Mouse (Mus musculus) embryonic facial prominence, embryonic 14.5 days (tissue): ENCODE measurements around the gene Evl. TPM values are rescaled to one million over a fixed set of nuclear protein-coding genes. Genes with fewer than 3 reads are reported as not detected.
A peak's percentile ranks its signal among the peaks of the same experiment; 100 is the strongest.

Experiments used
- ATAC-seq: fragments of 200-750 bp; cut with Nextera tagmentation; 2 replicates; pipeline ENCODE4 v1.8.0; 2017; ENCODE audit warnings: low read depth, moderate number of reproducible peaks, moderate TSS enrichment
- DNase-seq: peaks from one replicate; pipeline ENCODE4 v3.0.0-alpha.2; 2015; ENCODE audit warnings: low spot score
- H3K27ac ChIP-seq: fragments of 300-500 bp; sonication (generic); replicated peaks from 2 replicates; pipeline ENCODE4 v1.5.1; 2014; ENCODE audit warnings: low read depth, mild to moderate bottlenecking, low read length, moderate library complexity
- H3K27me3 ChIP-seq: fragments of 300-500 bp; sonication (generic); replicated peaks from 2 replicates; pipeline ENCODE4 v1.6.1; 2014; ENCODE audit warnings: low read length; ENCODE audit not compliant: control insufficient read depth, insufficient read depth
- H3K36me3 ChIP-seq: fragments of 300-500 bp; sonication (generic); 2 replicates; pipeline ENCODE4 v1.6.1; 2014; ENCODE audit warnings: low read length, mixed read lengths; ENCODE audit not compliant: control insufficient read depth, insufficient read depth
- H3K4me1 ChIP-seq: fragments of 300-500 bp; sonication (generic); 2 replicates; pipeline ENCODE4 v1.6.1; 2014; ENCODE audit warnings: antibody characterized with exemption, low read length; ENCODE audit not compliant: control insufficient read depth, insufficient read depth
- H3K4me2 ChIP-seq: fragments of 300-500 bp; sonication (generic); 2 replicates; pipeline ENCODE4 v1.6.1; 2014; ENCODE audit warnings: low read depth, mild to moderate bottlenecking, low read length, moderate library complexity, mixed read lengths
- H3K4me3 ChIP-seq: fragments of 300-500 bp; sonication (generic); 2 replicates; pipeline ENCODE4 v1.5.1; 2014; ENCODE audit warnings: low read depth, mild to moderate bottlenecking, low read length
- H3K9ac ChIP-seq: fragments of 300-500 bp; sonication (generic); 2 replicates; pipeline ENCODE4 v1.6.1; 2014; ENCODE audit warnings: low read depth, mild to moderate bottlenecking, low read length, moderate library complexity, mixed read lengths
- H3K9me3 ChIP-seq: fragments of 300-500 bp; sonication (generic); 2 replicates; pipeline ENCODE4 v1.6.1; 2016; ENCODE audit warnings: low read length; ENCODE audit not compliant: control insufficient read depth
- WGBS: fragments of 180-500 bp; shearing (Covaris S2); extraction: QIAGEN DNeasy Blood & Tissue Kit; methylation state at CpG from one replicate; pipeline ENCODE4 v1.1.7; 2014; 5-methylcytosine and 5-hydroxymethylcytosine counted together
- polyA plus RNA-seq: library from polyadenylated mRNA; unstranded; fragments of >200 nt; fragmentation: Nextera tagmentation; extraction: Ambion mirVana; gene quantifications from 2 replicates; pipeline ENCODE4 v1.2.1, GENCODE M21; 2014

Evl gene
- polyA plus RNA-seq, 1 experiment from 2014 or later = 62.7 TPM

- Histone ChIP-seq H3K4me3 (no peak overlapping the region), H3K36me3 (peaks cover 38% of the 10 kb centered on the region), H3K9me3 (no peaks in the 10 kb centered on the region), H3K27ac (no peak overlapping the region), H3K4me1 (no peaks in the 10 kb centered on the region), H3K9ac (no peak overlapping the region), H3K4me2 (no peak overlapping the region), H3K27me3 (no peaks in the 10 kb centered on the region)
- ATAC-seq (no peak), DNase-seq (no peak)
- 87% methylated on average over 2 of the region's 2 CpGs for WGBS
Observed at GRCm38 (mm10) chr12:108671541-108671940, 117.0 kb downstream of the Evl start.

DNA sequence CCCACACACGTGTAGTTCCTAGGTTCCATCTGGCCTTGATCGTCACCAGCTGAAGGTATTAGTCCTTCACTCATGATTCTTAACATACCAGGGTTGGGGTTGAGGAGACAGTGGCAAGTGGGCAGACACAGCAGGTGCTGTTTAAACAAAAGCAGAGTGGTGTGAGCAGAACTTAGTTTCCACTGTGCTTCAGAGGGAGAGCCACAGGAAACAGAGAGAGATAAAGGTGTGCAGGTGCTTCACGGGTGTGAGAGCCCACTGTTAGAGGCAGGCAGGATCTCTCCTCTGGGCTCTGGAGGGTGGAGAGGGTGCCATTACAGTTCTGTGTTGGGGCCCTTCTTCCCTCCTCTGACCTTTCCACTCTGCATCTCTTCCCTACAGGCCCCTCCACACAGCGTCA lies 118.4 kb downstream of the Evl start:
- no peak overlapping the region for H3K4me2 ChIP-seq
- no peak for DNase-seq
- no peak overlapping the region for H3K9ac ChIP-seq
- H3K9me3 ChIP-seq = no peaks in the 10 kb centered on the region
- no peak for ATAC-seq
- no peak overlapping the region for H3K4me3 ChIP-seq
- H3K4me1 ChIP-seq = no peaks in the 10 kb centered on the region
- H3K27me3 ChIP-seq = no peaks in the 10 kb centered on the region
- WGBS = 80% methylated on average over 4 of the region's 4 CpGs
- peaks cover 44% of the 10 kb centered on the region for H3K36me3 ChIP-seq
- H3K27ac ChIP-seq = no peak overlapping the region

DNA sequence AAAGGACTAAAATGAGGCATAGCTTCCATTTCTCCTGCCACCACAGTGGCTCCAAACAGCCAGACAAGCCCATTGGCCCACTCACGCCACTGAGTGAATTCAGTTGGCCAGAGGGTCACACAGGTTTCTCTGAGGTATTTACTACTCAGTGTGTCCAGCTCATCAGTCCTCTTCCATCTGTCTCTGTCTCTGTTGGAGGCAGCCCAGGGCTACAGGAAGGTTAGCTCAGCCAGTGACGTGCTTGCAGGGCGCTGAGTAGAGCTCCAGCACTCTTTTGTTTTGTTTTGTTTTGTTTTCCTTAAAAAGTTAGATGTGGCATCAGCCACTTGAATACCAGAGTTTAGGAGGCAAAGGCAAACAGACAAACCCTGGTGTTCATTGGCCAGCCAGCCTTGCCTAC lies 119.0 kb downstream of the Evl start:
- Histone ChIP-seq H3K9me3 (no peaks in the 10 kb centered on the region), H3K36me3 (peaks cover 47% of the 10 kb centered on the region), H3K9ac (no peak overlapping the region), H3K27me3 (no peaks in the 10 kb centered on the region), H3K27ac (no peak overlapping the region), H3K4me2 (no peak overlapping the region), H3K4me3 (no peak overlapping the region), H3K4me1 (no peaks in the 10 kb centered on the region)
- DNase-seq (no peak), ATAC-seq (no peak)
- 88% methylated on average over 3 of the region's 3 CpGs for WGBS

DNA sequence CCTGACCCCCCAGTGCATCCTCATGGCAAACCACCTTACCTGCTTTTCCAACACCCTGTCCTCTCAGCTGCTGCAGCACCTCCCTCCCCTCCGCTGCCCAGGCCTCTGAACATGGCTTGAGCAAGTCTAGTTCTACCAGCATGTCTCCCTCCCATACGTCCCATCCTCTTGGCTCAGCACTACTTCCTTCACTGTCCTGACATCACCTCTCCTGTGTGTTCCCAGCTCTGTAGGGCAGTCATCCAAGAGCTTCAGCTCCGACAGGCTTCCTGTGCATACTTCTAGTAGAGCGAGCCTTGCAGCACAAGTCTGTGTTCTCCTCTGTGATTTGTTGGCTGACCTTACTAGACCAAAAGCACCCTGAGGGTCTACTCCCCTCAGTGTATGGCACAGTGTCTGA lies 120.0 kb downstream of the Evl start:
- no peaks in the 10 kb centered on the region for H3K9me3 ChIP-seq
- H3K4me2 ChIP-seq = no peak overlapping the region
- no peaks in the 10 kb centered on the region for H3K27me3 ChIP-seq
- no peak overlapping the region for H3K9ac ChIP-seq
- WGBS = 78% methylated on average over 4 of the region's 4 CpGs
- DNase-seq (peak; percentile 54), ATAC-seq (no peak)
- H3K36me3 ChIP-seq = peaks cover 56% of the 10 kb centered on the region
- H3K27ac ChIP-seq = no peak overlapping the region
- no peak overlapping the region for H3K4me3 ChIP-seq
- no peaks in the 10 kb centered on the region for H3K4me1 ChIP-seq

DNA sequence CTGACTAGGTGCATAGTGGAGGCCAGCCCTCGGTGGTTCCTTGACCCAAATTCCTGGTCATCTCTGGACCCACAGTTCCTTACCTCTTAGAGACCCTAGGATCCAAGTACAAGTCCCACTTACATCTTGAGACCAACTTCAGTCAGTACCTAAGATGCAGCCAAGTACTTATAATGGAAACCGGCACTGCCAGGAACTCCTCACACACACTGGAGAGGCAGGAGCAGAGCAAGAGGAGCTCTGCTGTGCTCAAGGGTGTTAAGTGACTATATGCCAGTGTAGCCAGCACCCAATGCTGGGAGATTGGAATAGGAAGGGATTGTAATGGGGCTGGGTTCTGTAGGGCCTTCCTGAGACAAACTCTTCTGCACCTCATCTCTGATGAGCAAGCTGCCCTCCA lies 120.4 kb downstream of the Evl start:
- H3K36me3 ChIP-seq = peaks cover 60% of the 10 kb centered on the region
- whole genome bisulfite sequencing = 95% methylated on average over 2 of the region's 2 CpGs

GRCm38 (mm10) chr12:108675614-108676401 lies 121.3 kb downstream of the Evl start:
- Histone ChIP-seq H3K27me3 (no peaks in the 10 kb centered on the region), H3K4me3 (no peak overlapping the region), H3K36me3 (peaks cover 69% of the 10 kb centered on the region), H3K9me3 (no peaks in the 10 kb centered on the region), H3K4me1 (no peaks in the 10 kb centered on the region), H3K9ac (no peak overlapping the region), H3K27ac (no peak overlapping the region), H3K4me2 (no peak overlapping the region)
- ATAC-seq = peak; percentile 34; the same call in 1 of the 2 replicates
- peak; percentile 12 for DNase-seq
- 77% methylated on average over 8 of the region's 8 CpGs for WGBS

More for the DNA sequence above, 120.4 kb downstream of the Evl start:
- no peak overlapping the region for H3K27ac ChIP-seq
- H3K4me3 ChIP-seq = no peak overlapping the region
- no peak overlapping the region for H3K4me2 ChIP-seq
- no peak overlapping the region for H3K9ac ChIP-seq
- no peaks in the 10 kb centered on the region for H3K27me3 ChIP-seq
- DNase-seq (no peak), ATAC-seq (no peak)
- H3K4me1 ChIP-seq = no peaks in the 10 kb centered on the region
- no peaks in the 10 kb centered on the region for H3K9me3 ChIP-seq

GRCm38 (mm10) chr12:108677116-108677515 lies 122.6 kb downstream of the Evl start:
- no peaks in the 10 kb centered on the region for H3K9me3 ChIP-seq
- H3K36me3 ChIP-seq = peaks cover 77% of the 10 kb centered on the region
- H3K4me2 ChIP-seq = no peak overlapping the region
- no peaks in the 10 kb centered on the region for H3K27me3 ChIP-seq
- H3K4me3 ChIP-seq = no peak overlapping the region
- H3K4me1 ChIP-seq = no peaks in the 10 kb centered on the region
- ATAC-seq = no peak
- no peak overlapping the region for H3K27ac ChIP-seq
- no peak overlapping the region for H3K9ac ChIP-seq
- no peak for DNase-seq
- 95% methylated on average over 5 of the region's 5 CpGs for WGBS

- no peaks in the 10 kb centered on the region for H3K27me3 ChIP-seq
- peaks cover 87% of the 10 kb centered on the region for H3K36me3 ChIP-seq
- H3K9me3 ChIP-seq = no peaks in the 10 kb centered on the region
- WGBS = 82% methylated on average over 4 of the region's 4 CpGs
- no peak overlapping the region for H3K27ac ChIP-seq
- H3K4me1 ChIP-seq = no peaks in the 10 kb centered on the region
- DNase-seq = no peak
- no peak overlapping the region for H3K9ac ChIP-seq
- ATAC-seq = no peak
- H3K4me3 ChIP-seq = no peak overlapping the region
- H3K4me2 ChIP-seq = no peak overlapping the region
Observed at GRCm38 (mm10) chr12:108678366-108678765, 123.8 kb downstream of the Evl start.

- Histone ChIP-seq H3K9ac (no peak overlapping the region), H3K36me3 (peaks cover 83% of the 10 kb centered on the region), H3K4me1 (no peaks in the 10 kb centered on the region), H3K4me2 (no peak overlapping the region), H3K4me3 (no peak overlapping the region), H3K27ac (no peak overlapping the region), H3K9me3 (no peaks in the 10 kb centered on the region), H3K27me3 (no peaks in the 10 kb centered on the region)
- ATAC-seq (no peak), DNase-seq (no peak)
- 90% methylated on average over 8 of the region's 8 CpGs for WGBS
Observed at GRCm38 (mm10) chr12:108680861-108681260, 126.3 kb downstream of the Evl start.
